Mouse (Mus musculus) cortical plate, adult 2 months (tissue): ENCODE results near the gene Ell3.

ENCODE experiments used
- CTCF ChIP-seq: fragments of 200-500 bp; IDR thresholded peaks from 2 replicates; pipeline ENCODE4 v1.5.1; 2011; ENCODE audit warnings: mild to moderate bottlenecking, control low read depth, low read length; ENCODE audit not compliant: insufficient read depth; ENCODE audit errors: extremely low read depth
- POLR2A ChIP-seq: fragments of 200-500 bp; IDR thresholded peaks from 2 replicates; pipeline ENCODE4 v1.6.1; 2011; ENCODE audit warnings: mild to moderate bottlenecking, low read length, control low read depth; ENCODE audit not compliant: insufficient read depth; ENCODE audit errors: extremely low read depth

GRCm38 (mm10) chr2:121414139-121414685 is 29.9 kb downstream of the Ell3 start:
- TF ChIP-seq CTCF (no peak), POLR2A (no peak)
